Mouse (Mus musculus): ENCODE results near the gene Slk.

DNA sequence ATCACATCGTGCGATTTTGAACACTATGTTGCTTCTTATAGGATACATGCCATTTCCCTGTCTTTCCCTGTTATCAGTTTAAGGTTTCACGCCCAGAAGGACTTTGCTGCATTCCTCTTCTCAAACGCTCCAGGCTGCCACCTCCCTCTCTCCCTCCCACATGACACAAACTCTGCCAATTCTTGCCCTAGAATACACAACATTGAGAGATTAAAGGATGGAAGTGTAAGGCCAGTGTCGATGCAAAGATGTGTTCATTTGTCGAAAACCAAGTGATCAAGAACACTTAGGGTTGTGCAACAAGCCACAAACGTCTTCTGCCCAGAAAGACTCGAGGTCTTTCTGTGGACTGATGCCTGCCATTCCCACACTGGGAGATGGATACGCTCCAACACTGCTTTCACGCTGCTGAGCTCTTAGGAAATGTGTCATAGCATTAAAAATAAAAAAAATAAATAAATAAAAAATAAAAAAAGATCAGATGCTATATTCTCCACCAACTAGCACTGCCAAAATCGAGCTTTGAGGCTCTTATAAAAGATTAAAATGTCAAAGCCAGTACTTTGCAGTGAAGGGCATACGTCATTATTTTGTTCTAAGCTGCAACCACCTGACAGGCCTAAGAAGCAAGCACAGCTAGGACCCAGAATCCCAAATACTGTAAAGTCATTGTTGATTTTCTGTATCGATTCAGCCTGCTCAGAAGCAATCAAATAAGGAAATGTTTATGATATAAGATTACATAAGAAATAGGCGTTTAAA is 19.5 kb upstream of the Slk start:
- TF ChIP-seq CTCF (conservative IDR thresholded peaks at IDR 0.05; ENCODE audit: low read length) (no peak), NANOG (IDR thresholded peaks at IDR 0.05; ENCODE audit: borderline replicate concordance, low read length) (no peak)

Data from E14TG2a.4 (cell line).